Mouse (Mus musculus) cerebellum, adult 11-12 months (tissue): ENCODE measurements around the gene Rock2.
A peak's percentile ranks its signal among the peaks of the same experiment; 100 is the strongest.

Experiments
- DNase-seq: peaks from one replicate; pipeline ENCODE4 v3.0.0; 2022

Gene Rock2

GRCm38 (mm10) chr12:16903949-16904635 lies 9.4 kb downstream of the Rock2 start:
- no peak for DNase-seq

GRCm38 (mm10) chr12:16907282-16907846 lies 12.7 kb downstream of the Rock2 start:
- no peak for DNase-seq

GRCm38 (mm10) chr12:16907953-16908648 lies 13.4 kb downstream of the Rock2 start:
- DNase-seq: no peak

GRCm38 (mm10) chr12:16911524-16911923 lies 16.8 kb downstream of the Rock2 start:
- no peak for DNase-seq

DNA sequence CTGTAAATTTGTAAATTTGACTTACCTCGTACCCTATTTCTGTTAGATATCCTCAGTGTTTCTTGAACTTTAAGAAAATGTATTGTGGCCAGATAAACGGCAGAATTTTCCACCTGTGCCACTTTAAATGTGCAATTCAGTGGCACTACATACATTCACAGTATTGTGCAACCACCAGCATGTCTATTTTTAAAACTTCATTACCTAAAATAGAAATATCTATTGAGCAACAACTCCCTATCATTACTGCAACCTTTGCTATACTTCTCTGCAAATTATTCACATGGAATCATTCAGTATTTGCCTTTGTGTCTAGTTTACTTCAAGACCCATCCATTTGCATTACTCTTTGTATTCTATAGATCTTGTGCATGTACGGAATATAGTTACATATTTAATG lies 17.9 kb downstream of the Rock2 start:
- no peak for DNase-seq

DNA sequence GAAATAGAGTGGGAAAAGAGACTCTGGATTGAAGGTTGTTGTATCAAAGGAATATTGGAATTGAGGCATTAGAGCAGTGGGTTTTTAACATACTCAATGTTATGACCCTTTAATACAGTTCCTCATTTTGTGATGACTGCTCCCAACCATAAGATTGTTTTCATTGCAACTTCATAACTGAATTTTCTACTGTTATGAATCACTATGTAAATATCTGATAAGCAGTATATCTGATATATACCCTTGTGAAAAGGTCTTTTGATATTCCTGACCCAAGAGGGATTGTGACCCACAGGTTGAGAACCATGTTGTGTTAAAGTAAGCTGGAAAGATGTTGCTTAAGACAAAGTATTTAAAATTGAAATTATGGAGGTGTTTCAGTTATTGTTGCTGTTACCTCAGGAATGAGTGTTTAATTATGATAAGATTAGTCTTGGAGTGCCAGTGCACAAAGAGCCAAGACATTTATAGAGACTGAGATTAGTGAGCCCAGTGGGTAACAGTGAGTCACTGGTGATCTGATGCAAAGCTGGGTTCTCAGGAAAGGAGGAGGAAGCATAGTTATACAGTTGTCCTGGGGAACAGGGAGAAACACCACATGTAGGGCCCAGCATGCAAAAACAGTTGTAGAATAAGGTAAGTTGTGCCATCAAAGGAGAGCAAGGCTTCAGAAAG lies 25.6 kb downstream of the Rock2 start:
- no peak for DNase-seq

DNA sequence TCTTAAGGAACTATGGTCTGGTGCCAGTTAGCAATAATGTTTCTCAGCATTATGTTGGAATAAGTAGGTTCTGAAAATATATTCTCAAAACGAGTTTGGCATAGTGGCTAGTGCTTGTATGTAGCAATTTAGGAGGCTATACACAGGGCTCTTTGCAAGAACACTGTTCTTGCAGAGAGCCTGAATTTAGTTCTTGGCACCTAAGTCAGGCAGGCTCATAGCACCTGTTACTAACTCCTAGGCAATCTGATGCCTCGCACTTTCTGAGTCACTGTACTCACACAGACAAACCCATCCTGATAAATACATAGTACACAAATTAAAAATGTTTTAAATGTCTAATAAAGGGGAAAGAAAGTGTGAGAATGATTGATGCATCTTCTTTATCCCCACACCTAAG lies 33.2 kb downstream of the Rock2 start:
- DNase-seq: no peak

- no peak for DNase-seq
These were observed 39.7 kb downstream of the Rock2 start for GRCm38 (mm10) chr12:16934423-16934822.

DNA sequence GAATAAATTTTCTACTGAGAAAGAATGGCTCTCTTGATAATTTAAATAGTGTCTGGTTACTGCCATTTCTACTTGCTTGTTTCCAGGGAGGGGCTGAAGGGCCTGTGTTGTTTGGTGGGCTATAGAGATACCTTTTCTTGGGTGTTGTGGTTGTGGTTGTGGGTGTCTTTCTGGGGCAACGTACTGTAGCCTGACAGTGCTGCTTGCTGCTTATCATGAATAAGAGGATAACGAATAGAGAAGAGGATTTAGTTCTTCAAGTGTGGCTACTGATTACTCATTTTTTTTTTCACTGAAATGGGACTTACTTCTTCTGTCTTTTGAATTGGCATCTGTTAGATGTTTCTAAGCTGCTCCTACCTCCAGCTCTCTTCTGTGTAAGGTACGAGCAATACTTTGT lies 47.3 kb downstream of the Rock2 start:
- DNase-seq: no peak

DNA sequence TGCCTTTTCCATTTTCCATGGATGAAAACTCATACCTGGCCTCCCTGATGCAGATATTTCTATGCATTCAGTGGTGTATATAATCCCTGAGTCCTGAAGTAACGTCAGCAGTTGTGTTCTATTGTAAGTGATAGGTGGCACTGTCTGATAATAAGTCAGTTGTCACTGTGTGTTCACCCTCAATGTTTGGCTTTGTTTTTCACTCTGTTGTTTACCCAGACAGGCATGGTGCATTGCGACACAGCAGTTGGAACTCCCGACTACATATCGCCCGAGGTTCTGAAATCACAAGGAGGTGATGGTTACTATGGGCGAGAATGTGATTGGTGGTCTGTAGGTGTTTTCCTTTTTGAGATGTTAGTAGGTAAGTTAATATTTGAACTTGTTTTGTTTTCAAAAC lies 53.5 kb downstream of the Rock2 start:
- DNase-seq: no peak

- no peak for DNase-seq
These were observed 64.2 kb downstream of the Rock2 start for GRCm38 (mm10) chr12:16958851-16959250.

DNA sequence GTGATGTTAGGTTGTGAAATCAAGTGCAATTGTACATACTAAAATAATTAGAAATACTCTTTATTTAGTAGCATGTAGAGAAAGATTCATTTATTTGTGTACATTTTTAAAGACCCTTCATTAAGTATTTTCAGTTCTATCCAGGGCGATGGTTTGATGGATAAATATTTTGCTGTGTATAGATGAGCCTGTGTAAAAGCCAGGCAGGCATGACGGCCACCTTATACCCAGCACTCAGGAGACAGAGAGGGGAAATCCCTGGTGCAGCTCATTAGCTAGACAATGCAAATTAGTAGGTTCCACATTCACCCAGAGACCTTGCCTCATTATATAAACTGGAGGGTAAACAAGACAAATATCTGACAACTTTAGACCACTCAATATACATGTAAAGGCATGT lies 68.7 kb downstream of the Rock2 start:
- DNase-seq: no peak

DNA sequence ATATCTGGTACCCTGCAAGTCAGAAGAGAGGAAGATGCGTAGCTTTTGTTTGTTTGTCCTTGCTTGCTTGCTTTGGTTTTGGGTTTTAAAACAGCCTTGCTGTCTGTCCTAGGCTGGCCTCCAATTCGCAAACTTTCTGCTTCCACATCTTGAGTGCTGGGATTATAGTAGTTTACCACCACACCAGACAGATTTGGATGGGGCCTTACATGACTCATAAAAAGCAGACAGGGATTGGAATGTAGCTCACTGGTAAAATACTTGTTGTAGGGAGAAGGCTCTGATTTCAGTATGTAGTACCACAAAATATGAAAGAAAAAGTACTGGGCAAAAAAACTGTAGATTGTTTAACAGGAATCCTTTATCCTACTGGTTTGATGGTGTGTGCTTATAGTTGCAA lies 72.1 kb downstream of the Rock2 start:
- DNase-seq: no peak

DNA sequence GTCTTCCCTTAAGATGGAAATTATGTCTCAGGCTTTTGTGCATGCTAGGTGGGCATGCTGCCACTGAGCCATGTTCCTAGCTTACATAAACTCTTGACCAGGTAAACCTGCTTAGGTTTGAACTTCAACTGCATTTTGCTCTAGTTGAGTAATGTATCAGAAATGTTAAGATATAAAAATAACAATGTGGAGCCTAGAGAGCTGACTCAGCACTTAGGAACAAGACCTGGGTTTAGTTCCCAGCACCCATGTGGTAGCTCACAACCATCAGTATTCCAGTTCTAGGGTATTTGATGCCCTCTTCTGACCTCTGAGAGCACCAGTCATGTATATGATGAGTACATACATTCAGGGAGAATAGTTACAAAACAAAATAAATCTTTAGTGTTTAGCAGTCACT lies 82.4 kb downstream of the Rock2 start:
- DNase-seq: no peak

DNA sequence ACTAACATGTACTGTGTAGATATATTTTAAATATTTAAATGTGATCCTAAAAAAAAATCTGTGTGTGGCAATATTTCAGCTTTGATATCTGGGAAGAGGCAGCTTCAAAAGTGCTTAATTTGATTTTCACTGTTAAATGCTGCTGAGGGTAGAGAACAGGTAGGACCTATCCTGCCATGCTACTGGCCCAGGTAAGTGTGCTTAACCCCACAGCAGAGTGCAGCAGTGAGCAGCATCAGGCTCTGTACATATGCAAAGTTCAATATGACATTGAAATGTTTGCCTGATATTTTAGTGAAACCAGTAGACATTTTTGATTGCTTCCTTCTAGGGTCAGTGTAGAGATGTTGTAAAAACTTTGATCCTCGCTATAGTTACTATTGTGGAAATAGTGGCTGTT lies 91.1 kb downstream of the Rock2 start:
- DNase-seq: no peak

DNA sequence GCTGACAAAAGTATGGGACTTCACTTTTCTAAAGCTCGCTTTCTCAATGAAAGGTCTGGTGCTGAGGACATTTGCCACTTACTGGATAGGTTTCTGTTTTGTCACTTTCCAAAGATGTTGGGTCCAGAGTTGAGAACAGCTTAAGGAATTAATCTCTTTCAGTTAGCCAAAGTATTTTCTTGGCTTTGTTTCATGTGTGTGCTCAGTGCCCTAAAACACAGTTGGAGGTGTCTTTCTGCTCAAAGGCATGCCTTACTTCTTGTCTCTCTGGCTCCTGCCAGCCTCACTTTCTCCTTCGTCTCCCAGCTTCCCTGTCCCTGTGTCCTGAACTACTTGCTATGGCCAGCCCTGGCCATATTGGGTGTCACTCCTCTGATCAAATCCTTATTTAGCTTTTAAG lies 96.7 kb downstream of the Rock2 start:
- no peak for DNase-seq

- no peak for DNase-seq
These were observed 97.7 kb downstream of the Rock2 start for GRCm38 (mm10) chr12:16992355-16992754.

GRCm38 (mm10) chr12:16994291-16994690 lies 99.6 kb downstream of the Rock2 start:
- DNase-seq: no peak

- no peak for DNase-seq
These were observed 101.6 kb downstream of the Rock2 start for GRCm38 (mm10) chr12:16996281-16996680.

DNA sequence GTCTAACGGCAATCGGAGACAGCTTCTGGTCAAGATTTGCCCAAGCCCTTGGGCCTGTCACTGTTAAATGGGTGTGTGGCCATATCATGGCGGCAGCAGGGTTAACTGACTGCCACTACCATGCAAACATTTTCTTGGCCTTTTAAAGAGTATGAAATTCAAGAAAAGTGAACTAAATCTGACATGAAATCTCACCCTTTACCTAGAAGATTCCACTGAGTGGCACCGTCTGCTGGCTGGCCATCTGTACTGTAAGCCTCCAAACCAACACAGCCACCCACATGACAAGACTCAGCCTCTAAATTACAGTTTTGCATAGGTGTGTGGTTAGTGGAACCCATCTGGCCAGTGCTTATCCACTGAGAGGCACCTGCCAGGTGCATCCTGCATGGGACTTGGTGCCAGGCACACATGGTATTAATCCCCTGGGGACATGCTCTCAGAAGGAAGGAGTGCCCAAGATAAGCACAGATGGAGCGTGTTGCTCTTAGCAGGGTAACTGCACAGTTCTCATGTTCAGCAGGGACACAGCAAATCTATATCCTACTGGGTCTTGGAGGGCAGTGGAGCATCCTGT lies 102.3 kb downstream of the Rock2 start:
- no peak for DNase-seq

- DNase-seq: no peak
These were observed 104.5 kb downstream of the Rock2 start for GRCm38 (mm10) chr12:16999146-16999545.

DNA sequence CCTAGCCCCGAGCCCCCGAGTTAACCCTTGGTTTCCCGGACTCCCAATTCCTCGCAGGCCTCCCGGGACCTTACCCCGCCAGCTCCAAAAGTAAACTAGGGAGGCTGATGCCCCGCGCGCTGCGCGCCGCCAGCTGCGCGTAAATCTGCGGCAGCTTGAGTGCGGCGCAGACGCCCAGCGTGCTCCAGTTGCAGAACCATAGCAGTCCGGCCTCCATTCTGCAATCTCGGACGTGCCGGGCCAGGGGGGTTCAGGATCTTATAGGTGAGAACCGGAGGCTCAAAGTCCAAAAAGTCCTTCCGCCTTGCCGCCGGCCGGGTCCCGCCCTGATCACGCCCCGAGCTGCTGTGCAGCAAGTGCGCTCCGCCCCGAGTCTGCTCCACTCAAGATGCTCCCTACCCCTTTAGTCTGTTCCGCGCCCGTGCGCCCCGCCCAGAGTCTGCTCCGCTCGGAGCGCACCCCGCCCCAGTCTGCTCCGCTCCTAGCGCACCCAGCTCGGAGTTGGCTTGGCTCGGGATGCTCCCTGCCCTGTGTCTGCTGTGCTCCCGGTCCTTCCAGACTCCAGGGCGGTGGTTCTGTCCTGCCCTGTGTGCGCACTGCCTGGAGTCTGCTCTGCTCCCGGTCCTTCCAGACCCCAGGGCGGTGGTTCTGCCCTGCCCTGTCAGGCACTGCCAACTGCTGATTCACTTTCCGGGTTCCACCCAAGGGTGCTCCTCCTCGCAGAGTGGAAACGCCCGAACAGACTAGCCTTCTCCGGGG lies 105.2 kb downstream of the Rock2 start, which contains the start of gene Pqlc3:
Gene Pqlc3 (minus strand): TSS at position 670 of the 759 bp plus-strand sequence.
- peak; percentile 28 for DNase-seq

DNA sequence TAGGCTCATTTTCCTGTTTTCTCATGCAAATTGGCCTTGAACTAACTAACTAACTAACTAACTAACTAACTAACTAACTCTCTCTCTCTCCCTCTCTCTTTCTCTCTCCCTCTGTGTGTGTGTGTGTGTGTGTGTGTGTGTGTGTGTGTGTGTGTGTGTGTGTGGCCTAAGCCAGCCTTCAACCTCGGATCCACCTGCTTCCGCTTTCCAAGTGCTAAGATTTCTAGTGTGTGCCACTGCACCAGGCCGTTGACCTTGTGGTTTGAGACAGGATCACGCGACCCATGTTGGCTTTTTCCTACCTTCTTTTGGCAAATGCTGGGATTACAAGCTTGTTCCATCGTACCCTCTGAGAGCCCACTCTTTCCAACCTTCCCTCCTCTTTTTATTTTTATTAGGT lies 105.9 kb downstream of the Rock2 start:
- no peak for DNase-seq
